In the genomic region with DNA sequence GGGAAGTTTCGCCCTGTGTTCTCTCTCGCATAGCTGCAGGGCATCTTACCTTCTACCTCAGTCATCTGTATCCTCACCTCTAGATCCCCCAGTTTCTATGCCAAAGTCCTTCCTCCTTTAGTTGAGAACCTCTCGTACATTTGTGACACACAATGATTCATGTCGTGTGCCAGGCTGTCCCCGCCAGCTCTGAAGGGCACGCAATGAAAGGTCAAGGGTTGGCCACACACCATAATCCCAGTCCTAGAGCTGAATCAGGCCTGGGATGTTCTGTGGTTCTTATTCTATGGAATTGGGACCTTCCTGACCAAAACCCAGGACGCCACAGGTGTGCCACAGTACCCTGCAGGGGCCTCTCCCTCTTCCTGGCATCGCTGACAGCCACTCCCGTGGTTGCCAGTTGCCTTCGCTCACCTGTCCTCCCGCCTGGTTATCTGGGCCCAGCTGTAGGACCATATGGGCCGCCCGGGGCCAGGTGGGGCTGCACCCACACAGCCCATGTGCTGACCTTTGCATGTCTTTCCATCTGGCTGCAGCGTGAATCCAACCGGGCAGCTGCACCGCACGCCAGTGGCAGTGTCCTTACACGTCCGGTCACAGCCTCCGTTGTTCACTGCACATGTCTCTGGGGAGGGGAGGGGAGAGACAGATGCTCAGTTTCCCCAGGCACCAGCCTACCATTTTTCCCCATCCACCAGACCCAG, we compare ENCODE assay signal across 16 mouse cellular contexts. TPM values are rescaled to one million over a fixed set of nuclear protein-coding genes. Genes with fewer than 3 reads are reported as not detected.
A peak's percentile ranks its signal among the peaks of the same experiment; 100 is the strongest.
DNase-seq lines count a peak whose midpoint lies in the region; ATAC-seq and TF ChIP-seq lines count a peak whose summit lies in the region.
"Had no signal": no experiment of that assay in that cellular context is flagged by ENCODE, and none has a peak within 500 bp of the region (broad histone marks: within the 10 kb centered on the region; RNA-seq: fewer than 3 reads in every experiment).

No protein-coding gene starts in this region.

- H3K36me3 ChIP-seq in heart, embryonic 10.5 days = no peaks in the 10 kb centered on the region
- no peaks in the 10 kb centered on the region for H3K36me3 ChIP-seq in stomach, embryonic 14.5 days (ENCODE audit: control insufficient read depth, insufficient read depth, low read length)
- H3K36me3 ChIP-seq in stomach, postnatal 0 days (ENCODE audit: control insufficient read depth, insufficient read depth, low read length) = no peaks in the 10 kb centered on the region
- no peaks in the 10 kb centered on the region for H3K36me3 ChIP-seq in myocyte (ENCODE audit: control insufficient read depth, insufficient read depth)
- H3K36me3 ChIP-seq: intestine, embryonic 15.5 days; kidney, embryonic 15.5 days; midbrain, embryonic 15.5 days had no signal

- no peak for ATAC-seq in stomach, embryonic 14.5 days (ENCODE audit: insufficient number of reproducible peaks, insufficient read depth, low FRiP score, low read depth)
- no peak for ATAC-seq in stomach, postnatal 0 days (ENCODE audit: low FRiP score, low TSS enrichment)
- ATAC-seq: forebrain, embryonic 14.5 days; intestine, embryonic 15.5 days; midbrain, embryonic 15.5 days had no signal

- no peak for DNase-seq in heart, embryonic 10.5 days (ENCODE audit: low spot score)
- no peak for DNase-seq in heart, adult 8-10 months (ENCODE audit: low spot score)
- DNase-seq in stomach, postnatal 0 days (ENCODE audit: low spot score) = no peak
- peak; percentile 38 for DNase-seq in embryo, embryonic 10.5 days (ENCODE audit: low spot score)
- DNase-seq in frontal cortex, postnatal 10 days (ENCODE audit: low spot score in 2 of 2) = no peak
- no peak for DNase-seq in kidney, adult 8-10 months
- DNase-seq: cerebellum, adult 8-10 months; liver; right cerebral cortex, postnatal 14 days had no signal

- no peak for TF ChIP-seq CTCF in stomach, postnatal 0 days (IDR thresholded peaks at IDR 0.05; ENCODE audit: low read depth)

- no peak overlapping the region for H3K4me2 ChIP-seq in stomach, embryonic 14.5 days (replicated peaks; ENCODE audit: low read depth, low read length)
- H3K4me2 ChIP-seq in stomach, postnatal 0 days (replicated peaks; ENCODE audit: low read depth) = no peak overlapping the region
- no peak overlapping the region for H3K4me2 ChIP-seq in myocyte (ENCODE audit: low read depth)
- H3K4me2 ChIP-seq: hindbrain, embryonic 14.5 days; intestine, embryonic 15.5 days; kidney, embryonic 15.5 days; midbrain, embryonic 15.5 days had no signal

- peak overlapping the region; percentile 67 for H3K27ac ChIP-seq in heart, embryonic 10.5 days
- 0 out of 2 replicates have a peak overlapping the region, but pooled peaks have one; percentile 1 for H3K27ac ChIP-seq in stomach, embryonic 14.5 days (ENCODE audit: low read length)
- no peak overlapping the region for H3K27ac ChIP-seq in stomach, postnatal 0 days (replicated peaks)
- H3K27ac ChIP-seq: hindbrain, embryonic 14.5 days; intestine, embryonic 15.5 days; kidney, embryonic 15.5 days; midbrain, embryonic 15.5 days had no signal

- peaks cover 10% of the 10 kb centered on the region; the same call in 1 of the 2 replicates for H3K27me3 ChIP-seq in heart, embryonic 10.5 days (ENCODE audit: insufficient read depth, poor library complexity, severe bottlenecking)
- H3K27me3 ChIP-seq in stomach, embryonic 14.5 days (ENCODE audit: control insufficient read depth, insufficient read depth, low read length) = no peaks in the 10 kb centered on the region
- no peaks in the 10 kb centered on the region for H3K27me3 ChIP-seq in stomach, postnatal 0 days (ENCODE audit: control insufficient read depth, insufficient read depth, low read length)
- peaks cover 76% of the 10 kb centered on the region for H3K27me3 ChIP-seq in myocyte (ENCODE audit: control insufficient read depth, insufficient read depth, insufficient read length)
- H3K27me3 ChIP-seq: intestine, embryonic 15.5 days; kidney, embryonic 15.5 days; midbrain, embryonic 15.5 days had no signal

- no peaks in the 10 kb centered on the region for H3K9me3 ChIP-seq in heart, embryonic 10.5 days
- no peaks in the 10 kb centered on the region for H3K9me3 ChIP-seq in stomach, embryonic 14.5 days (ENCODE audit: control insufficient read depth, low read depth, low read length)
- no peaks in the 10 kb centered on the region for H3K9me3 ChIP-seq in stomach, postnatal 0 days (ENCODE audit: control insufficient read depth, low read length)
- H3K9me3 ChIP-seq: intestine, embryonic 15.5 days; kidney, embryonic 15.5 days; midbrain, embryonic 15.5 days had no signal

- no peak for TF ChIP-seq POLR2A in myocyte (IDR thresholded peaks at IDR 0.05; ENCODE audit: insufficient read length, low read depth)

- H3K4me3 ChIP-seq in heart, embryonic 10.5 days = no peak overlapping the region
- H3K4me3 ChIP-seq in stomach, embryonic 14.5 days (ENCODE audit: low read depth, low read length) = no peak overlapping the region
- no peak overlapping the region for H3K4me3 ChIP-seq in stomach, postnatal 0 days (ENCODE audit: low read depth, low read length)
- no peak overlapping the region for H3K4me3 ChIP-seq in myocyte
- H3K4me3 ChIP-seq: intestine, embryonic 15.5 days; kidney, embryonic 15.5 days; midbrain, embryonic 15.5 days had no signal

- no peak for TF ChIP-seq EP300 in stomach, postnatal 0 days (optimal IDR thresholded peaks at IDR 0.05)

- H3K9ac ChIP-seq in stomach, embryonic 14.5 days (replicated peaks; ENCODE audit: low read depth, low read length) = no peak overlapping the region
- no peak overlapping the region for H3K9ac ChIP-seq in stomach, postnatal 0 days (ENCODE audit: low read length)
- H3K9ac ChIP-seq: hindbrain, embryonic 14.5 days; intestine, embryonic 15.5 days; kidney, embryonic 15.5 days; midbrain, embryonic 15.5 days had no signal

- peaks cover 61% of the 10 kb centered on the region for H3K4me1 ChIP-seq in heart, embryonic 10.5 days
- peaks cover 8% of the 10 kb centered on the region; the same call in 1 of the 2 replicates for H3K4me1 ChIP-seq in stomach, embryonic 14.5 days (ENCODE audit: control insufficient read depth, insufficient read depth, low read length)
- no peaks in the 10 kb centered on the region for H3K4me1 ChIP-seq in stomach, postnatal 0 days (replicated peaks; ENCODE audit: control insufficient read depth, insufficient read depth)
- H3K4me1 ChIP-seq: midbrain, embryonic 15.5 days had no signal

- H3K79me2 ChIP-seq in myocyte (ENCODE audit: control insufficient read depth, insufficient read depth) = no peaks in the 10 kb centered on the region

- H3ac ChIP-seq in myocyte (ENCODE audit: control insufficient read depth, insufficient read length) = no peak overlapping the region

- 78% methylated on average over 20 of the region's 20 CpGs for WGBS in heart, embryonic 10.5 days
- 77% methylated on average over 20 of the region's 20 CpGs for WGBS in stomach, embryonic 14.5 days
- WGBS in stomach, postnatal 0 days = 71% methylated on average over 20 of the region's 20 CpGs

TF ChIP-seq in myocyte, 11 proteins besides CTCF, POLR2A, EP300 and RAD21:
- TF ChIP-seq MAX (IDR thresholded peaks at IDR 0.05; ENCODE audit: low read depth) (no peak), MYOG (IDR thresholded peaks at IDR 0.05; ENCODE audit: control insufficient read depth in 1 of 3, insufficient read depth in 1 of 3, insufficient read length in 2 of 3, low read depth in 2 of 3) (peak in 2 of 3 experiments; percentile 85 to 89), SRF (IDR thresholded peaks at IDR 0.05; ENCODE audit: control insufficient read depth, insufficient read length, low read depth) (no peak), POLR2AphosphoS2 (IDR thresholded peaks at IDR 0.05; ENCODE audit: insufficient read length, low read depth) (no peak), TCF3 (IDR thresholded peaks at IDR 0.05; ENCODE audit: insufficient read length, low read depth) (peak; percentile 81), TCF12 (IDR thresholded peaks at IDR 0.05; ENCODE audit: insufficient read depth, poor library complexity, severe bottlenecking) (no peak), USF1 (IDR thresholded peaks at IDR 0.05; ENCODE audit: low read depth) (no peak), E2F4 (IDR thresholded peaks at IDR 0.05; ENCODE audit: insufficient read depth) (no peak), MYOD1 (IDR thresholded peaks at IDR 0.05; ENCODE audit: control insufficient read depth in 1 of 3, insufficient read length in 2 of 3, low read depth in 2 of 3) (peak in 2 of 3 experiments; percentile 42 to 77), REST (IDR thresholded peaks at IDR 0.05; ENCODE audit: insufficient read depth, insufficient read length) (no peak), CEBPB (IDR thresholded peaks at IDR 0.05; ENCODE audit: insufficient read depth, poor library complexity, severe bottlenecking) (no peak)

RNA-seq across cellular contexts. Expression of a gene that starts 43.4 kb away (rescaled TPM):
- 39.7 and 44.0 TPM in 2 replicates for polyA plus RNA-seq in heart, embryonic 10.5 days (2016; fragmentation: Nextera tagmentation; extraction: Ambion mirVana)
- total RNA-seq in heart, adult 8-10 months (2022) = 1 to 10 TPM; 5.3 to 6.7 (median 5.9) TPM
- polyA plus RNA-seq in stomach, embryonic 14.5 days (2014; fragmentation: Nextera tagmentation; extraction: Ambion mirVana) = 37.5 and 40.3 TPM in 2 replicates
- polyA plus RNA-seq in stomach, postnatal 0 days (2015; fragmentation: Nextera tagmentation; extraction: Ambion mirVana) = 17.3 and 17.6 TPM in 2 replicates
- polyA plus RNA-seq in myocyte (2012; fragmentation: generic; extraction: Trizol) = 69.6 TPM
